Mouse (Mus musculus) liver, adult 2 months (tissue): ENCODE results near the gene Btnl4. TPM values are rescaled to one million over a fixed set of nuclear protein-coding genes. Genes with fewer than 3 reads are reported as not detected.
"Not testable (repeated sequence)": the region's sequence is repeated elsewhere in the genome, so short reads cannot be mapped to it uniquely, and the experiment has no call there.

Source experiments
- DNase-seq: peaks from one replicate; pipeline ENCODE4 v3.0.0-alpha.2; 2011; ENCODE audit warnings: low read depth, low spot score; ENCODE audit errors: extremely low read depth
- H3K27ac ChIP-seq: fragments of 200-500 bp; replicated peaks from 2 replicates; pipeline ENCODE4 v1.5.1; 2012; ENCODE audit warnings: low read depth, mild to moderate bottlenecking, control low read depth, inconsistent platforms, low read length; ENCODE audit not compliant: insufficient read depth
- H3K27me3 ChIP-seq: fragments of 200-500 bp; 2 replicates; pipeline ENCODE4 v1.6.1; 2012; ENCODE audit warnings: mild to moderate bottlenecking, moderate library complexity, low read length, inconsistent platforms; ENCODE audit not compliant: control insufficient read depth, insufficient read depth
- H3K36me3 ChIP-seq: fragments of 200-500 bp; 2 replicates; pipeline ENCODE4 v1.6.1; 2012; ENCODE audit warnings: low read length, inconsistent platforms; ENCODE audit not compliant: control insufficient read depth, insufficient read depth
- H3K4me1 ChIP-seq: fragments of 200-500 bp; 2 replicates; pipeline ENCODE4 v1.6.1; 2011; ENCODE audit warnings: low read length; ENCODE audit not compliant: control insufficient read depth, insufficient read depth
- H3K4me3 ChIP-seq: fragments of 200-500 bp; 2 replicates; pipeline ENCODE4 v1.5.1; 2011; ENCODE audit warnings: low read depth, mild to moderate bottlenecking, control low read depth, low read length, moderate library complexity; ENCODE audit not compliant: insufficient read depth
- H3K79me2 ChIP-seq: fragments of 200-500 bp; 2 replicates; pipeline ENCODE4 v1.6.1; 2012; ENCODE audit warnings: inconsistent platforms, mild to moderate bottlenecking, low read length, moderate library complexity; ENCODE audit not compliant: control insufficient read depth, insufficient read depth
- H3K9ac ChIP-seq: fragments of 200-500 bp; 2 replicates; pipeline ENCODE4 v1.6.1; 2012; ENCODE audit warnings: low read depth, mild to moderate bottlenecking, control low read depth, inconsistent platforms, low read length
- CTCF ChIP-seq: fragments of 200-500 bp; IDR thresholded peaks from 2 replicates; pipeline ENCODE4 v1.5.1; 2011; ENCODE audit warnings: low read depth, low read length, control low read depth
- POLR2A ChIP-seq: fragments of 200-500 bp; IDR thresholded peaks from 2 replicates; pipeline ENCODE4 v1.6.1; 2011; ENCODE audit warnings: low read length, control low read depth; ENCODE audit not compliant: insufficient read depth; ENCODE audit errors: extremely low read depth
- WGBS: fragments of 180-500 bp; shearing (Covaris S2); methylation state at CpG from one replicate; pipeline ENCODE4 v1.1.7; 2018; 5-methylcytosine and 5-hydroxymethylcytosine counted together
- polyA plus RNA-seq: library from polyadenylated mRNA; depleted of rRNA; stranded (reverse); fragments of >200 nt; gene quantifications from 2 replicates; pipeline ENCODE4 v1.2.3, GENCODE M21; 2012
- total RNA-seq: library from RNA; depleted of rRNA; stranded (reverse); fragments of >200 nt; gene quantifications from 2 replicates; pipeline ENCODE4 v1.2.3, GENCODE M21; 2014

Btnl4 gene
- total and polyA plus RNA-seq, 2 experiments: 0.09 TPM; not detected in 1

- 78% methylated on average over 3 of the region's 3 CpGs for WGBS
- Histone ChIP-seq H3K9ac (no peak overlapping the region), H3K4me3 (no peak overlapping the region)
These were observed 2.1 kb downstream of the Btnl4 start for GRCm38 (mm10) chr17:34475060-34475459.

GRCm38 (mm10) chr17:34470491-34470890 lies 6.6 kb downstream of the Btnl4 start:
- Histone ChIP-seq H3K9ac (no peak overlapping the region), H3K4me1 (no peaks in the 10 kb centered on the region), H3K27me3 (no peaks in the 10 kb centered on the region), H3K36me3 (no peaks in the 10 kb centered on the region), H3K79me2 (no peaks in the 10 kb centered on the region), H3K4me3 (no peak overlapping the region), H3K27ac (no peak overlapping the region)
- no peak for DNase-seq
- WGBS: 78% methylated on average over 2 of the region's 2 CpGs
- TF ChIP-seq CTCF: no peak
- no peak for TF ChIP-seq POLR2A

More at GRCm38 (mm10) chr17:34475060-34475459, 2.1 kb downstream of the Btnl4 start:
- Histone ChIP-seq H3K27ac (no peak overlapping the region), H3K79me2 (no peaks in the 10 kb centered on the region), H3K27me3 (no peaks in the 10 kb centered on the region), H3K4me1 (no peaks in the 10 kb centered on the region), H3K36me3 (no peaks in the 10 kb centered on the region)
- no peak for TF ChIP-seq POLR2A
- no peak for TF ChIP-seq CTCF
- DNase-seq: no peak

GRCm38 (mm10) chr17:34465906-34466305 lies 11.2 kb downstream of the Btnl4 start:
- H3K4me3 ChIP-seq, H3K27ac ChIP-seq, H3K27me3 ChIP-seq, H3K4me1 ChIP-seq, H3K36me3 ChIP-seq, H3K79me2 ChIP-seq, DNase-seq, H3K9ac ChIP-seq: not testable (repeated sequence)

GRCm38 (mm10) chr17:34459255-34459654 lies 17.9 kb downstream of the Btnl4 start:
- DNase-seq: no peak
- H3K4me1 ChIP-seq: no peaks in the 10 kb centered on the region
- TF ChIP-seq CTCF: no peak
- TF ChIP-seq POLR2A: no peak
- no peak overlapping the region for H3K4me3 ChIP-seq
- H3K9ac ChIP-seq: no peak overlapping the region
- no peak overlapping the region for H3K27ac ChIP-seq
- no peaks in the 10 kb centered on the region for H3K36me3 ChIP-seq
- H3K79me2 ChIP-seq: no peaks in the 10 kb centered on the region
- no peaks in the 10 kb centered on the region for H3K27me3 ChIP-seq
- WGBS: 82% methylated on average over 3 of the region's 3 CpGs

- no peaks in the 10 kb centered on the region for H3K4me1 ChIP-seq
- TF ChIP-seq CTCF: no peak
- TF ChIP-seq POLR2A: no peak
- 73% methylated on average over 4 of the region's 4 CpGs for WGBS
These were observed 19.4 kb downstream of the Btnl4 start for GRCm38 (mm10) chr17:34457668-34458067.

GRCm38 (mm10) chr17:34448473-34449041 lies 28.6 kb downstream of the Btnl4 start:
- no peak for DNase-seq
- Histone ChIP-seq H3K36me3 (no peaks in the 10 kb centered on the region), H3K79me2 (no peaks in the 10 kb centered on the region), H3K9ac (no peak overlapping the region), H3K27ac (no peak overlapping the region), H3K27me3 (0 out of 2 replicates have a peak, but pooled peaks cover 3% of the 10 kb centered on the region), H3K4me1 (no peaks in the 10 kb centered on the region), H3K4me3 (no peak overlapping the region)
- 29% methylated on average over 6 of the region's 6 CpGs for WGBS
- no peak for TF ChIP-seq CTCF
- no peak for TF ChIP-seq POLR2A

More at GRCm38 (mm10) chr17:34457668-34458067, 19.4 kb downstream of the Btnl4 start:
- Histone ChIP-seq H3K27ac (no peak overlapping the region), H3K79me2 (no peaks in the 10 kb centered on the region), H3K9ac (no peak overlapping the region), H3K36me3 (no peaks in the 10 kb centered on the region), H3K27me3 (no peaks in the 10 kb centered on the region), H3K4me3 (no peak overlapping the region)
- DNase-seq: no peak
